Mouse (Mus musculus) A20 (cell line): ENCODE results near the gene Spen.

Source experiments
- DNase-seq: peaks from one replicate; pipeline ENCODE4 v3.0.0-alpha.2; 2011; ENCODE audit warnings: low read depth, low spot score

The Spen gene

DNA sequence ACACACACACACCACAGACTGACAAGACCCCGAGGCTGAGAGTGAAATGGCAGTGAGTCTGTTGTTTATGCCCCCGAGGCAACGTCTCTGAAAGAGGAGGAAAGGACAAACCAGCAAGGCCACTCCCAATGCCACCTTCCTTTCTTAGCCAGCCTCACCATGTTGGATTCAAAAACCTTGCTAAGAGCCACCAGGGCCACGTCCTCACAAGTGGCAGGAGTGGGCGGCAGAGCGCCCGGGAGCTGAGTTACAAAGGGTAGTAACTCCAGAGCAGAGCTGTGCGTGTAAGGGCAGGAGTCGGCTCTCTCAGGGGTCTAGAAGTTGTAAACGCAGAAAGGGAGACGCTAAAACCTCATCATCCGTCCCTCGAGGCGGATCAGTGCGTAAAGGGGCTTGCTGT is 7.4 kb downstream of the Spen start:
- no peak for DNase-seq

- no peak for DNase-seq
Observed at GRCm38 (mm10) chr4:141528938-141529337, 9.5 kb downstream of the Spen start.

- no peak for DNase-seq
Observed at GRCm38 (mm10) chr4:141526936-141527650, 11.3 kb downstream of the Spen start.

GRCm38 (mm10) chr4:141525940-141526339 is 12.5 kb downstream of the Spen start:
- no peak for DNase-seq

DNA sequence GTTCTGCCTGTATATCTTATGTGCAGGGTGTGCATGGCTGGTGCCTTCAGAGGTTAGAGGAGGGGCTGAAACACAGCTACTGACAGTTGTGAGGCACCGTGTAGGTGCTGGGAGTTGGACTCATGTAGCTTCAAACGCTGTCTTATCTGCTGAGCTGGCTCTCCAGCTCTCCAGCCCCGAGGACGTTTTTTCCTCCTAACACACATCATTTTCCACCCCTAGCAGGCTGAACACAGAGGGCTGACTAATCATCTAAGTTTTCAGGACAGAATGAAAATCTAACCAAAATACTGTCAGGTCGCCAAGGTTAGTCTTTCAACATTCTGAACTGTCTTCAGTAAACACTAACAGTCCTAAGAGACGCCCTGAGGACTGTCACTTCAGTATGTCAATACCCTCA is 13.7 kb downstream of the Spen start:
- DNase-seq, result no peak

DNA sequence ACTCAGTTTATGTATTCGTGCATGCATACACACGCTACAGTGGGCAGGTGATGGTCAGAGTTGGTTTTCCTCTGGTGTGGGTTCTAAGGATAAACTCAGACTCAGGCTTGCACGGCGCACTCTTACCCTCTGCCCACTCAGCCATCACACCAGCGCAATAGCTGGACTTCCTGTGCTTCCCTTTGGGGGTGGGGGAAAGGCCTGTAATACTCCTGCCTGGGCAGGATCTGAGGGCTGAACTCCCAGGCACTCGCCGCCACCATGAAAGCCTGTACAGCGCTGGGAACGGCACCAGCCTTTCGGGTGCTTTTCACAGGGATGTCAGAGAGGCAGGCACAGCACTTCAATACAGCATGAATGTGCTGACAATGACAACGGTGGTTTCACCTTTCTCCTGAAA is 15.3 kb downstream of the Spen start:
- DNase-seq, result no peak

DNA sequence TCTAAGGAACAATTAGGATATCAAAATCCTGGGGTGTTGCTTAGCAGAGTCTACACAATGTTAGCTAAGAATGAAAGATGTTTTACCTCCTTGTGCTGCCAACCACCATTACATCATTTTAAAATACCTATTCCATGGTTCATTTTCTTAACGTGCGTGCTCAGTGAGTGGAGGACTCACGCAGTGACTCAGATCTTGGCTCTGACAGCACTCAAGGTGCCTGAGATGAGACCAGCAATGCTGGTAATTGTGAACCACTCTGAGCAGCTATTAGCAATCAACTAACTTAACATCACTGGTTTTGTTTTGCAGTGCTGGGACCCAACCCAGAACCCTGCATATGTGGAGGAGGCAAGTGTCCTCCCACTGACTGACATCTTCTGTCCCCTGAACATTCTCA is 20.0 kb downstream of the Spen start:
- no peak for DNase-seq

DNA sequence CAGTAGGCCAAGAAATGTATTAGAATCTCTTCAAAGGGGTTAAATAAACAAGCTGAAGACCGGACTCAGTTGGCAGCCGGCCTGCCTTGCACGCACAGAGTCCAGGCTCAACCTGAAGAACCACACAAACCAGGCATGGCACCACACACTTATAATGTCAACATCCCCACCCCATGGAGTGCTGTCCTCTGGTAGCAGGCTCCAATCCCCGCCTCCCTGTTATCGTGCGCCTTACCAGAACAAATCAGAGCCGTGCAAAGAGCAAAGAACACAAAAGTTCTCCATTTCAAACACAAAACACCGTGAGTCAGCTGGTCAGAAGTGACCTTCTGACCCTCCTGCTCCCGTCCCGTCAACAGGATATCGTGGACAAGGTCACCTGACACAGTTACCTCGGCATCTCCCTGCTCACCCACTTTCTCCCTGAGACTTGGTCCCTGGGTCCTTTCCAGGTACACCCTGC is 24.2 kb downstream of the Spen start:
- no peak for DNase-seq

GRCm38 (mm10) chr4:141512145-141512544 is 26.3 kb downstream of the Spen start:
- no peak for DNase-seq

GRCm38 (mm10) chr4:141510457-141510856 is 27.9 kb downstream of the Spen start:
- DNase-seq, result no peak

DNA sequence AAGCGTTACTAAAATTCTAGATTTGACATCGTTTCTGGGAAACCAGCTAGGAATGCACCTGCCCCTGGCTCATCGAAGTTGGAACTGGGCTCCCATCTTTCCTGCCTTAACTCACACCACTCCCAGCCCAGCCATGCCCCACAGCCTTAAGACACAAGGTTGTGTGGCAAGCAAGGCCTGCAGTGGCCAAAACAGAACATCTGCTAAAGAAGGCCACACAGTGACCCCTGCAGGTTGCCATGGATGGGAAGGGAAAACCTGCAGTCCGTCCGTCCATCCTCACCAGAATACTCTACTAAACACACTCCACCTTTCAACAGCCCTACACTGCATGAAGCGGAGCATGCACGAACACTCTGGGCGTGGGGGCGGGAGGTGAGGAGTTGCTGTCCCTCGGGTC is 31.5 kb downstream of the Spen start:
- DNase-seq, result no peak

- DNase-seq, result no peak
Observed at GRCm38 (mm10) chr4:141506352-141506751, 32.0 kb downstream of the Spen start.

GRCm38 (mm10) chr4:141505810-141506209 is 32.6 kb downstream of the Spen start:
- no peak for DNase-seq

DNA sequence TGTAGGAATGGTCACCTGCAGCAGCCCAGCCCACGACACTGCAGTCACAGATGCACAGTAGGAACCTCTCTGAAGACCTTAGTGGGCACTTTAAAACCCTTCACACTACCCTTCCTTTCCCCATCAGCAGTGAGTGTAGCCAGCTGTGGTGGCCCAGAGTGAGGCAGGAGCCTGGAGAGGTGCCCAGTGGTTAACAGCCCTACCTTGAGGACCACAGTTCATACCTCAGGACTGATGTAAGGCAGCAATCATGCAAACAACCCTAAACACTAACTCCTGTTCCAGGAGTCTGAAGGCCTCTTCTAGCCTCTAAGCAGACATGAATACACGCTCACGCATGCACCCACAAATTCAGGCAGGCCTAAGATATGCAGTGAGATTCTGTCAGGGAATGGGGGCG is 33.9 kb downstream of the Spen start:
- no peak for DNase-seq

GRCm38 (mm10) chr4:141502723-141503122 is 35.7 kb downstream of the Spen start:
- no peak for DNase-seq

- DNase-seq, result no peak
Observed at GRCm38 (mm10) chr4:141501058-141501457, 37.3 kb downstream of the Spen start.

DNA sequence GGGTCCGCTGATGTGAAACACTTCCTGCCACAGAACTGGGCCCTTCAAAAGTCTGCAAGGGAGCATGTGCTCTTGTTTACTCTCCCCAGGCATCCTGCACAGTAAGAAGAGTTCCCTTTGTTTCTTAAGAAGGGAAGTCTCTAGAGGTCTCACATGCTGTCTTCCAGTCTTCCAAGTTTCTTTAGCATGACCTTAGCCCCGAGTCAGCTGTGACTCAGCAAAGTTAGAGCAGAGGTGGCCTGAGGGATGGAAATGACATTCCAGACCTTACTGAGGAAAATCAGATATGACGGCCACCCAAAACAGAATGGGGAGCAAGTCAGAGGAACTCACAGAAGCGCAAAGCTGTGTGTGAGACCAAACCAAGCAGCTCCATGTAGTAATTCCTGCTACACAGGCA is 37.8 kb downstream of the Spen start:
- DNase-seq, result no peak

- peak; percentile 35 for DNase-seq
Observed at GRCm38 (mm10) chr4:141488670-141489069, 49.7 kb downstream of the Spen start.

DNA sequence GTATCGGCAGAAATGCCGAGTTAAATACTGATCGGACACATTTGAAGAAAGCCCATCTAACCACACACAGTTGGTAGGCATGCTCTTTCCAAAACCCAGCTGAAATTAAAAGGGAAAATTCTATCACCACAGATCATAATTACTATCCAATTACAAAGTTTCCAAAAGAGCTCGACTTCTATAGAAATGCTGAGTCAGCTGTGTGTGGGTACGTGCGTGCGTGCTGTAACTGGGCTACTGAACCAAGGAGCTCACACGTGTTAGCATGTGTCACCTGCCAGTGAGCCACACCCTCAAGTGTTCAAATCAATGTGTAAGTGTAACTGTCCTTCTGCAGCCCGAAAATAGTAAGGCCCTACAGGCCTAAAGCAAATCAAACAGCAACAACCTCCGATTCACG is 50.8 kb downstream of the Spen start:
- DNase-seq, result no peak

DNA sequence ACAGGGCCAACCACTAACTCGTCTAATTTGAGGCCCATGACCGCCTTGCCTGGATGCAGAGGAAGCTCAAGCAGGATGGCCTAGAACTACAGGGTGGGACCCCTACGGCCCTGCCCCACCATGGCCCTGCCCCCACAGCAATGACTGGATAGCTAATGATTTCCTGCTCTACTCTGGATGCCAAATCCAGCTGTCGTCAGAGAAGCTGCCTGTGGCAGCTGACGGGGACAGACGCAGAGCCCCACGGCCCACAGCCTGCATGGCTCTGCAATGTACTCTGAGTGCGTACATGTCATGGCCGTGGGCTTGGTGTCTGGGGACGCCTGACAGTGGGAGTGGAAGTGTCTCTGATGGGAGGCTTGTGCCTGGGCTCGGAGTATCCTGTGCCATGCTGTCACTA is 54.3 kb downstream of the Spen start:
- no peak for DNase-seq

- no peak for DNase-seq
Observed at GRCm38 (mm10) chr4:141479411-141479810, 59.0 kb downstream of the Spen start.

DNA sequence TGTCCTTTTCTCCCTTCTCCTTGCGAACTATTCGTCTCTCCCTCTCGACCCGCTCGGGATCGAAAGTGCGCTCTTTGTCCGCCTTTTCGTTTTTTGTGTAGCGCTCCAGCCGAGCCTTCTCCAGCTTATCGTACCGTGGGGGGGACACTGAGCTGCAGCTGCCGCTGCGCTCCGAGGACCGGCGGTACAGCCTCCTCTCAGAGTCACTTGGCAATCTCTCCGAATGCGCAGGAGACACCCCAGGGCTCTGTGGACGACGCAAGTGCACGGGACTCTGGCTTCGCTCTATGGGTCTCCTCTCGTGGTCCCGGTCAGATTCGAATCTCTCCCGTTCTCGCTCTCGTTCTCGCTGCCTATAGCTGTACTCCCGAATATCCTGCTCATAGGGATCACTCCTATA is 59.6 kb downstream of the Spen start:
- DNase-seq, result no peak

- DNase-seq, result no peak
Observed at GRCm38 (mm10) chr4:141478225-141478624, 60.2 kb downstream of the Spen start.

GRCm38 (mm10) chr4:141477681-141478102 is 60.7 kb downstream of the Spen start:
- DNase-seq, result peak; percentile 94
